Mouse (Mus musculus): ENCODE results near the gene Cald1. TPM values are rescaled to one million over a fixed set of nuclear protein-coding genes. Genes with fewer than 3 reads are reported as not detected.

Cald1 gene
- polyA plus RNA-seq, 1 experiment, result 24.7 TPM

DNA sequence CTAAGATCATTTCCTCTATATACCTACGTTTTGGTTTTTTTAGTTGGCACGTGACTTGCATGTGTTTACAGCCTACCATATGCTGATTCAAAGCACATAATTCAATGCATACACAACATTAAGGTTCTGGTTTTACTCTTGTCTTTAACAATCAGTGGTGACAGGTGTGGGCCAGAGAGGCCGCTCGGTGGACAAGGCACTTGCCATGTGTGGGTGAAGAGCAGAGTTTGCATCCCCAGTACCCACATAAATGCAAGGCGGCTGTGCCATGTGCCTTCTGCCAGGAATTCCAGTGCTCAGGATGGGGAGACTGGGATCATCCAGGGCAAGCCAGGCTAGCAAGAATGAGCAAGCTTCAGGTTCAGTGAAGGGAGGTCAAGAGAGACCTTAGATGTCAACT is 14.8 kb downstream of the Cald1 start:
- H3K27ac ChIP-seq (ENCODE audit: insufficient read depth, low read depth, low read length), result no peak overlapping the region
- DNase-seq, result no peak
- H3K36me3 ChIP-seq (ENCODE audit: control insufficient read depth, insufficient read depth, low read length), result no peaks in the 10 kb centered on the region
- H3K27me3 ChIP-seq (replicated peaks; ENCODE audit: control insufficient read depth, insufficient read depth, low read length), result no peaks in the 10 kb centered on the region
- 84% methylated on average over 5 of the region's 5 CpGs for WGBS
- H3K4me3 ChIP-seq (ENCODE audit: insufficient read depth, low read depth, low read length), result no peak overlapping the region
- TF ChIP-seq CTCF (conservative IDR thresholded peaks at IDR 0.05; ENCODE audit: insufficient read depth, insufficient read length, low read depth, low read length), result no peak
- no peak for TF ChIP-seq POLR2A (IDR thresholded peaks at IDR 0.05; ENCODE audit: low read depth, low read length)
- no peaks in the 10 kb centered on the region for H3K4me1 ChIP-seq (ENCODE audit: control insufficient read depth, insufficient read depth, low read length)

DNA sequence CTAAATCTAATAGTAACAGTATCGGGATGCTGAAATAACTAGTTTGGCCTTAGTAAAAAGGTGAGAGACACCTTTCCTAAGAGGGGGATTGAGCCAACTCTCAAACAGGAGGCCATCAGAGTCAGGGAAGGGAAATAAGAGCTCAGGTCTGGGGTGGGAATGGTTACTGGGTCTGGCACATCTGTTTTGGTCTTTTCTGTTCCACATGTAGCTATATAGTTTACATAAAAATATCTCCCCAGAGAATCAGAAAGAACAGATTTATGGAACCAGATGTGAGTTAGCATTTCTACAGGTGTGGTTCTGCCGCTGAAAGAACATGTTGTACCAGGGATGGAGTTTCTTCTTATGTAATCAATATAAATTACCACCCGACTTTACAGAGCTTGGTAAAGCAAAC is 17.1 kb downstream of the Cald1 start:
- Histone ChIP-seq H3K27me3 (replicated peaks; ENCODE audit: control insufficient read depth, insufficient read depth, low read length) (no peaks in the 10 kb centered on the region), H3K4me1 (ENCODE audit: control insufficient read depth, insufficient read depth, low read length) (no peaks in the 10 kb centered on the region; the same call in 1 of the 2 replicates), H3K4me3 (ENCODE audit: insufficient read depth, low read depth, low read length) (no peak overlapping the region), H3K36me3 (ENCODE audit: control insufficient read depth, insufficient read depth, low read length) (no peaks in the 10 kb centered on the region), H3K27ac (ENCODE audit: insufficient read depth, low read depth, low read length) (no peak overlapping the region)
- TF ChIP-seq CTCF (conservative IDR thresholded peaks at IDR 0.05; ENCODE audit: insufficient read depth, insufficient read length, low read depth, low read length), result no peak
- no peak for TF ChIP-seq POLR2A (IDR thresholded peaks at IDR 0.05; ENCODE audit: low read depth, low read length)
- WGBS, result 80% methylated on average over 3 of the region's 3 CpGs
- no peak for DNase-seq

DNA sequence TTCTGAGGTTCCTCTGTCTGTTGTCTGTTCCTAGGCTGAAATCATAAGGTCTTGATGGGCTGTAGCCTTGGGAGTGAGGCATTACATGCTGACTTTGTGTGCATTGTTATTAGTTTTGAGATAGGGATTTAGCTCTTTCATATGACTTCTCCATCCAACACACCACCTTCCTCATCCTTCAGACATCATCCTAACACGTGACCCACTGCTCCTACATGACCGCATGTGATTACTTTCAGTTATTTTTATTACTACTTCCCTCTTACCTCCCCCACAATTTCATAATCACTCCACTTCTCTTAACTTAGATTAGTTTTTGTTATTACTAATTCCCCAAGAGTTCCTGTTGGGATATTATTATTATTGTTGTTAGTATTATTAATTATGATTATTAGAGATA is 21.2 kb downstream of the Cald1 start:
- no peak overlapping the region for H3K4me3 ChIP-seq (ENCODE audit: insufficient read depth, low read depth, low read length)
- TF ChIP-seq POLR2A (IDR thresholded peaks at IDR 0.05; ENCODE audit: low read depth, low read length) (no peak), CTCF (conservative IDR thresholded peaks at IDR 0.05; ENCODE audit: insufficient read depth, insufficient read length, low read depth, low read length) (no peak)
- peak overlapping the region; percentile 87 for H3K27ac ChIP-seq (ENCODE audit: insufficient read depth, low read depth, low read length)
- DNase-seq, result no peak
- no peaks in the 10 kb centered on the region for H3K27me3 ChIP-seq (replicated peaks; ENCODE audit: control insufficient read depth, insufficient read depth, low read length)
- 60% methylated on average over 2 of the region's 2 CpGs for WGBS
- H3K36me3 ChIP-seq (ENCODE audit: control insufficient read depth, insufficient read depth, low read length), result no peaks in the 10 kb centered on the region
- H3K4me1 ChIP-seq (ENCODE audit: control insufficient read depth, insufficient read depth, low read length), result no peaks in the 10 kb centered on the region; the same call in 1 of the 2 replicates

DNA sequence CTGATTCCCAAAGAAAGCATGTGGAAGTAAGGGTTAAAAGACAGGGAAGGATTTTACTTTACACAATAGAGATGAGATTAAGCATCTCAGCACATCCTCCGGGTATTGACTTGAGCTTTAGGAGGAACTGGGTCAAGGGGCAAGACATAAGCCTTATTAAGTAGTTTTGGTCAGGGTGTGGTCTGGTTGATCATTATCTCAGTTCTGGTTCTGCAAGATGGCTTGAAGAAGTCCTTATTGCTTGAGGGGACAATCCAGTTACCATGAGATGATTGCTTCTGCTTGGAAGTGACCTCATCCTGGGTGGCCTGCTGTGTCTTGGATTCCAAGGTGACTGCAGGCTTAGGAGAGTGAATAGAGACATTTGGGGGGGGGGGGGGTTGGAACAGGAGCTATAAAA is 21.9 kb downstream of the Cald1 start:
- 42% methylated on average over 1 of the region's 1 CpGs for WGBS
- Histone ChIP-seq H3K4me3 (ENCODE audit: insufficient read depth, low read depth, low read length) (no peak overlapping the region), H3K27me3 (replicated peaks; ENCODE audit: control insufficient read depth, insufficient read depth, low read length) (no peaks in the 10 kb centered on the region), H3K36me3 (ENCODE audit: control insufficient read depth, insufficient read depth, low read length) (no peaks in the 10 kb centered on the region), H3K4me1 (ENCODE audit: control insufficient read depth, insufficient read depth, low read length) (peaks cover under 1% of the 10 kb centered on the region; the same call in 1 of the 2 replicates), H3K27ac (ENCODE audit: insufficient read depth, low read depth, low read length) (peak overlapping the region; percentile 28)
- TF ChIP-seq POLR2A (IDR thresholded peaks at IDR 0.05; ENCODE audit: low read depth, low read length), result no peak
- TF ChIP-seq CTCF (conservative IDR thresholded peaks at IDR 0.05; ENCODE audit: insufficient read depth, insufficient read length, low read depth, low read length), result no peak
- DNase-seq, result no peak

DNA sequence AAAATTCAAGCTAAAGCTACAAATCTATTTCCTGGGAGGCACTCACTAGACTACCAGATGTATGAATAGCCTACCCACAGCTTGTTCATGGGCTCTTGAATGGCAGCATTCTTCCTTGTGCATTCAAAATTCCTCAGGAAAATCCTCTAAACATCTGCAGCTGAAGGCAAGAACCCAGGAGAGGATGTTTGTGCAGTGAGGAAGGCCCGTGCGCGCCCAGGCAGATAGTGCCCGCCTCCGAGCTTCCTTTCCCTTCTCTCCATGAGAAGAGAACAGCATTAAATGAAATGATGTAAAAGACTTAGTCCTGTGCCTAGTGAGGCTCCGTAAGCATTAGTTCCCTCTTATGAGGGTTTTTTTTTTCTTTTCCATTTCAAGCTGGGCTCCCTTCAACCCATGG is 24.6 kb downstream of the Cald1 start:
- no peak for DNase-seq
- WGBS, result 66% methylated on average over 6 of the region's 6 CpGs
- H3K4me3 ChIP-seq (ENCODE audit: insufficient read depth, low read depth, low read length), result no peak overlapping the region
- peak overlapping the region; percentile 60 for H3K27ac ChIP-seq (ENCODE audit: insufficient read depth, low read depth, low read length)
- TF ChIP-seq CTCF (conservative IDR thresholded peaks at IDR 0.05; ENCODE audit: insufficient read depth, insufficient read length, low read depth, low read length) (no peak), POLR2A (IDR thresholded peaks at IDR 0.05; ENCODE audit: low read depth, low read length) (no peak)
- H3K36me3 ChIP-seq (ENCODE audit: control insufficient read depth, insufficient read depth, low read length), result no peaks in the 10 kb centered on the region
- peaks cover 3% of the 10 kb centered on the region; the same call in 1 of the 2 replicates for H3K4me1 ChIP-seq (ENCODE audit: control insufficient read depth, insufficient read depth, low read length)
- H3K27me3 ChIP-seq (replicated peaks; ENCODE audit: control insufficient read depth, insufficient read depth, low read length), result no peaks in the 10 kb centered on the region

DNA sequence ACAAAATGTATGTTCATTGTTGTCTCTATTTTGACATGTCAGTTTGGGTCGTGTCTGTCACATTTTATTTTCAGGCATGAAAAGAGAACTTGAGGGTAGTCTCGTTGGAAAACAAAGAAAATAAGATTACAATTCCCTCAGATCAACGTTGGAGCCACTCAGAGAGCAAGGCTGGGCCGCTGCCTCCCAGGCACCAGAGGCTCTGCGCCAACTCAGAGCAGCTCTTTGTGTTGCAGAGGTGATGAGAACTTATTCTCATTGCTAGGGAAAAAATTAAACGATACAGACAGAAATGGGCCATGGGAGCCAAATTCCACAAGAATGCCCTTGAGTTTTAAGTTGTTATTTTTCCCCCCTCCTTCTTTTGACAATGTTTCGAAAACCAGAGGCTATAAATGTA is 25.0 kb downstream of the Cald1 start:
- WGBS, result 65% methylated on average over 7 of the region's 7 CpGs
- peaks cover 3% of the 10 kb centered on the region; the same call in 1 of the 2 replicates for H3K4me1 ChIP-seq (ENCODE audit: control insufficient read depth, insufficient read depth, low read length)
- no peak for DNase-seq
- H3K27me3 ChIP-seq (replicated peaks; ENCODE audit: control insufficient read depth, insufficient read depth, low read length), result no peaks in the 10 kb centered on the region
- TF ChIP-seq POLR2A (IDR thresholded peaks at IDR 0.05; ENCODE audit: low read depth, low read length) (no peak), CTCF (conservative IDR thresholded peaks at IDR 0.05; ENCODE audit: insufficient read depth, insufficient read length, low read depth, low read length) (no peak)
- 0 out of 2 replicates have a peak overlapping the region, but pooled peaks have one; percentile 60 for H3K27ac ChIP-seq (ENCODE audit: insufficient read depth, low read depth, low read length)
- no peak overlapping the region for H3K4me3 ChIP-seq (ENCODE audit: insufficient read depth, low read depth, low read length)
- H3K36me3 ChIP-seq (ENCODE audit: control insufficient read depth, insufficient read depth, low read length), result no peaks in the 10 kb centered on the region

DNA sequence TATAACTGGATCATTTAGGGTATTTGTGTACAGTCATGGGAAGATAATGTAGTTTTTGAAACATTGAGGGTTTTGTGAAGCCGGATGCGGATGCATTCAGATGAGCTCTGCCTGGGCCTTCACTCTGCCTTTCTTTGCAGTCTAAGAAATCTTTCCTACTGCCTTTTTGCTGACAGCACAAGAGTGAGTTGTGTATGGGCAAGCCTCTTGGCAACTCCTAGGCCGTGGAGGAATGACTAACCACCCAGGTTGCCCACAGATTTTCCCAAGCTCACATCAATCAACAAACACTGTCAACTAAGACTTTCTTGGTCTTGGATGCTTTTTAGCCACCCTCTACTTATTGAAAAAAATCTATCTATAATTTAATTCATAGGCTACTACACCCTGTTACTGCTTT is 26.2 kb downstream of the Cald1 start:
- no peak for DNase-seq
- TF ChIP-seq CTCF (conservative IDR thresholded peaks at IDR 0.05; ENCODE audit: insufficient read depth, insufficient read length, low read depth, low read length) (no peak), POLR2A (IDR thresholded peaks at IDR 0.05; ENCODE audit: low read depth, low read length) (no peak)
- Histone ChIP-seq H3K27me3 (replicated peaks; ENCODE audit: control insufficient read depth, insufficient read depth, low read length) (no peaks in the 10 kb centered on the region), H3K27ac (ENCODE audit: insufficient read depth, low read depth, low read length) (no peak overlapping the region), H3K36me3 (ENCODE audit: control insufficient read depth, insufficient read depth, low read length) (no peaks in the 10 kb centered on the region), H3K4me3 (ENCODE audit: insufficient read depth, low read depth, low read length) (no peak overlapping the region), H3K4me1 (ENCODE audit: control insufficient read depth, insufficient read depth, low read length) (peaks cover 3% of the 10 kb centered on the region; the same call in 1 of the 2 replicates)
- WGBS, result 87% methylated on average over 3 of the region's 3 CpGs

All from kidney, adult 2 months (tissue).